Mouse (Mus musculus): ENCODE measurements around the gene Ptms.

GRCm38 (mm10) chr6:124900056-124900800, 19.7 kb downstream of the Ptms start:
- TF ChIP-seq CTCF (conservative IDR thresholded peaks at IDR 0.05; ENCODE audit: low read length) (no peak), NANOG (IDR thresholded peaks at IDR 0.05; ENCODE audit: borderline replicate concordance, low read length) (no peak)

All from E14TG2a.4 (cell line).